Mouse (Mus musculus): Measurements from ENCODE around the gene Nos1ap.

GRCm38 (mm10) chr1:170492527-170492926 is 97.1 kb downstream of the Nos1ap start:
- TF ChIP-seq CTCF (IDR thresholded peaks at IDR 0.05; ENCODE audit: extremely low read depth, insufficient read length, insufficient replicate concordance, low read depth, low read length), result no peak
- no peak for TF ChIP-seq POLR2A (IDR thresholded peaks at IDR 0.05; ENCODE audit: low read depth, low read length)
